Mouse (Mus musculus): ENCODE results near the gene Ndc1. TPM values are rescaled to one million over a fixed set of nuclear protein-coding genes. Genes with fewer than 3 reads are reported as not detected.

The Ndc1 gene
- total and polyA plus RNA-seq, 3 experiments = 10.2 to 15.4 (median 11.3) TPM

GRCm38 (mm10) chr4:107448481-107448880, 80.9 kb downstream of the Ndc1 start:
- no peak overlapping the region for H3K9ac ChIP-seq (ENCODE audit: low read depth, low read length)
- H3K4me3 ChIP-seq = no peak overlapping the region
- no peaks in the 10 kb centered on the region for H3K79me2 ChIP-seq (replicated peaks; ENCODE audit: control insufficient read depth, insufficient read depth, low read length)
- intact Hi-C loops (cut with DNase I) = no loop called here
- DNase-seq = no peak
- no peaks in the 10 kb centered on the region for H3K36me3 ChIP-seq (ENCODE audit: control insufficient read depth, insufficient read depth, low read length)
- WGBS = 81% methylated on average over 6 of the region's 6 CpGs
- no peaks in the 10 kb centered on the region for H3K27me3 ChIP-seq (ENCODE audit: control insufficient read depth, insufficient read depth, low read length)
- no peak overlapping the region for H3K27ac ChIP-seq
- H3K4me1 ChIP-seq (ENCODE audit: control insufficient read depth, insufficient read depth, low read length) = no peaks in the 10 kb centered on the region
- peak; percentile 50 for TF ChIP-seq CTCF (IDR thresholded peaks at IDR 0.05)
- TF ChIP-seq EP300 (IDR thresholded peaks at IDR 0.05; ENCODE audit: insufficient read depth, low read depth, low read length) = no peak

GRCm38 (mm10) chr4:107449519-107449918, 81.9 kb downstream of the Ndc1 start:
- H3K4me1 ChIP-seq (ENCODE audit: control insufficient read depth, insufficient read depth, low read length) = no peaks in the 10 kb centered on the region
- no peak overlapping the region for H3K9ac ChIP-seq (ENCODE audit: low read depth, low read length)
- intact Hi-C loops (cut with DNase I) = no loop called here
- TF ChIP-seq EP300 (IDR thresholded peaks at IDR 0.05; ENCODE audit: insufficient read depth, low read depth, low read length) (no peak), CTCF (IDR thresholded peaks at IDR 0.05) (no peak), POLR2A (IDR thresholded peaks at IDR 0.05; ENCODE audit: insufficient read depth, low read depth, low read length) (no peak)
- no peaks in the 10 kb centered on the region for H3K27me3 ChIP-seq (ENCODE audit: control insufficient read depth, insufficient read depth, low read length)
- 78% methylated on average over 13 of the region's 13 CpGs for WGBS
- no peak overlapping the region for H3K4me3 ChIP-seq
- no peak overlapping the region for H3K27ac ChIP-seq
- no peaks in the 10 kb centered on the region for H3K79me2 ChIP-seq (replicated peaks; ENCODE audit: control insufficient read depth, insufficient read depth, low read length)
- no peaks in the 10 kb centered on the region for H3K36me3 ChIP-seq (ENCODE audit: control insufficient read depth, insufficient read depth, low read length)
- DNase-seq = no peak

- WGBS = 73% methylated on average over 18 of the region's 18 CpGs
- TF ChIP-seq POLR2A (IDR thresholded peaks at IDR 0.05; ENCODE audit: insufficient read depth, low read depth, low read length) (no peak), CTCF (IDR thresholded peaks at IDR 0.05) (no peak)
- Histone ChIP-seq H3K27me3 (ENCODE audit: control insufficient read depth, insufficient read depth, low read length) (no peaks in the 10 kb centered on the region), H3K27ac (no peak overlapping the region), H3K36me3 (ENCODE audit: control insufficient read depth, insufficient read depth, low read length) (no peaks in the 10 kb centered on the region), H3K4me1 (ENCODE audit: control insufficient read depth, insufficient read depth, low read length) (no peaks in the 10 kb centered on the region), H3K79me2 (replicated peaks; ENCODE audit: control insufficient read depth, insufficient read depth, low read length) (no peaks in the 10 kb centered on the region), H3K9ac (ENCODE audit: low read depth, low read length) (no peak overlapping the region), H3K4me3 (no peak overlapping the region)
- no peak for DNase-seq
- intact Hi-C loops (cut with DNase I) = no loop called here
Measured at GRCm38 (mm10) chr4:107452266-107453015, 84.9 kb downstream of the Ndc1 start.

- H3K27me3 ChIP-seq (ENCODE audit: control insufficient read depth, insufficient read depth, low read length) = no peaks in the 10 kb centered on the region
- no peak overlapping the region for H3K9ac ChIP-seq (ENCODE audit: low read depth, low read length)
- H3K36me3 ChIP-seq (ENCODE audit: control insufficient read depth, insufficient read depth, low read length) = no peaks in the 10 kb centered on the region
- WGBS = 60% methylated on average over 16 of the region's 16 CpGs
- DNase-seq = peak; percentile 56 to 76
- no peaks in the 10 kb centered on the region for H3K79me2 ChIP-seq (replicated peaks; ENCODE audit: control insufficient read depth, insufficient read depth, low read length)
- H3K27ac ChIP-seq = no peak overlapping the region
- no peaks in the 10 kb centered on the region for H3K4me1 ChIP-seq (ENCODE audit: control insufficient read depth, insufficient read depth, low read length)
- TF ChIP-seq CTCF (IDR thresholded peaks at IDR 0.05) (peak; percentile 90), EP300 (IDR thresholded peaks at IDR 0.05; ENCODE audit: insufficient read depth, low read depth, low read length) (no peak)
- intact Hi-C loops (cut with DNase I) = no loop called here
- no peak overlapping the region for H3K4me3 ChIP-seq
Measured at GRCm38 (mm10) chr4:107453141-107453984, 85.8 kb downstream of the Ndc1 start.

- H3K27ac ChIP-seq = no peak overlapping the region
- 55% methylated on average over 12 of the region's 12 CpGs for WGBS
- no peaks in the 10 kb centered on the region for H3K36me3 ChIP-seq (ENCODE audit: control insufficient read depth, insufficient read depth, low read length)
- TF ChIP-seq CTCF (IDR thresholded peaks at IDR 0.05) = no peak
- TF ChIP-seq POLR2A (IDR thresholded peaks at IDR 0.05; ENCODE audit: insufficient read depth, low read depth, low read length) = no peak
- TF ChIP-seq EP300 (IDR thresholded peaks at IDR 0.05; ENCODE audit: insufficient read depth, low read depth, low read length) = no peak
- H3K9ac ChIP-seq (ENCODE audit: low read depth, low read length) = no peak overlapping the region
- intact Hi-C loops (cut with DNase I) = no loop called here
- no peak for DNase-seq
- no peaks in the 10 kb centered on the region; the same call in 1 of the 2 replicates for H3K27me3 ChIP-seq (ENCODE audit: control insufficient read depth, insufficient read depth, low read length)
- H3K79me2 ChIP-seq (replicated peaks; ENCODE audit: control insufficient read depth, insufficient read depth, low read length) = no peaks in the 10 kb centered on the region
- no peak overlapping the region for H3K4me3 ChIP-seq
- H3K4me1 ChIP-seq (ENCODE audit: control insufficient read depth, insufficient read depth, low read length) = no peaks in the 10 kb centered on the region
Measured at GRCm38 (mm10) chr4:107457602-107458001, 90.0 kb downstream of the Ndc1 start.

- Histone ChIP-seq H3K36me3 (ENCODE audit: control insufficient read depth, insufficient read depth, low read length) (no peaks in the 10 kb centered on the region), H3K27ac (no peak overlapping the region)
Measured at GRCm38 (mm10) chr4:107458907-107459306, 91.3 kb downstream of the Ndc1 start.

More at GRCm38 (mm10) chr4:107458907-107459306, 91.3 kb downstream of the Ndc1 start:
- H3K4me3 ChIP-seq = no peak overlapping the region
- H3K9ac ChIP-seq (ENCODE audit: low read depth, low read length) = no peak overlapping the region
- no peaks in the 10 kb centered on the region; the same call in 1 of the 2 replicates for H3K27me3 ChIP-seq (ENCODE audit: control insufficient read depth, insufficient read depth, low read length)
- no peak for TF ChIP-seq CTCF (IDR thresholded peaks at IDR 0.05)
- TF ChIP-seq POLR2A (IDR thresholded peaks at IDR 0.05; ENCODE audit: insufficient read depth, low read depth, low read length) = no peak
- no peak for TF ChIP-seq EP300 (IDR thresholded peaks at IDR 0.05; ENCODE audit: insufficient read depth, low read depth, low read length)
- intact Hi-C loops (cut with DNase I) = no loop called here
- DNase-seq = no peak
- WGBS = 58% methylated on average over 17 of the region's 17 CpGs
- no peaks in the 10 kb centered on the region for H3K4me1 ChIP-seq (ENCODE audit: control insufficient read depth, insufficient read depth, low read length)
- no peaks in the 10 kb centered on the region for H3K79me2 ChIP-seq (replicated peaks; ENCODE audit: control insufficient read depth, insufficient read depth, low read length)

All from heart, adult 2 months (tissue).